Mouse (Mus musculus): ENCODE measurements around the gene Gm45717. TPM values are rescaled to one million over a fixed set of nuclear protein-coding genes. Genes with fewer than 3 reads are reported as not detected.

The Gm45717 gene
- total and polyA plus RNA-seq, 2 experiments from 2014 or later, result not detected

GRCm38 (mm10) chr7:140912293-140912692 lies 43.4 kb downstream of the Gm45717 start:
- no peak overlapping the region for H3K4me3 ChIP-seq (ENCODE audit: low read depth, low read length)
- no peak for TF ChIP-seq EP300 (IDR thresholded peaks at IDR 0.05; ENCODE audit: low read depth)
- no peak for TF ChIP-seq CTCF (IDR thresholded peaks at IDR 0.05; ENCODE audit: low read depth)
- ATAC-seq (ENCODE audit: insufficient read depth, low read depth) (no peak), DNase-seq (ENCODE audit: low spot score) (no peak)
- H3K9me3 ChIP-seq (replicated peaks; ENCODE audit: control insufficient read depth, low read length), result no peaks in the 10 kb centered on the region
- no peaks in the 10 kb centered on the region for H3K36me3 ChIP-seq (replicated peaks; ENCODE audit: control insufficient read depth, insufficient read depth, low read length)
- H3K9ac ChIP-seq (replicated peaks; ENCODE audit: low read depth, low read length), result no peak overlapping the region
- 41% methylated on average over 3 of the region's 3 CpGs for WGBS
- no peak overlapping the region for H3K27ac ChIP-seq (ENCODE audit: low read depth)
- no peaks in the 10 kb centered on the region for H3K27me3 ChIP-seq (ENCODE audit: control insufficient read depth, insufficient read depth, low read length)
- H3K4me2 ChIP-seq (ENCODE audit: low read depth, low read length), result no peak overlapping the region
- H3K4me1 ChIP-seq (ENCODE audit: control insufficient read depth, insufficient read depth), result no peaks in the 10 kb centered on the region

GRCm38 (mm10) chr7:140908634-140909107 lies 47.1 kb downstream of the Gm45717 start:
- H3K9ac ChIP-seq (replicated peaks; ENCODE audit: low read depth, low read length), result no peak overlapping the region; the same call in 1 of the 2 replicates
- peak; percentile 71 for ATAC-seq (ENCODE audit: insufficient read depth, low read depth)
- WGBS, result 1% methylated on average over 19 of the region's 19 CpGs

GRCm38 (mm10) chr7:140908181-140908580 lies 47.6 kb downstream of the Gm45717 start:
- H3K9ac ChIP-seq (replicated peaks; ENCODE audit: low read depth, low read length), result no peak overlapping the region
- DNase-seq (ENCODE audit: low spot score) (no peak), ATAC-seq (ENCODE audit: insufficient read depth, low read depth) (no peak)
- 54% methylated on average over 7 of the region's 7 CpGs for WGBS
- H3K4me2 ChIP-seq (ENCODE audit: low read depth, low read length), result no peak overlapping the region
- no peak overlapping the region for H3K27ac ChIP-seq (ENCODE audit: low read depth)
- H3K4me3 ChIP-seq (ENCODE audit: low read depth, low read length), result no peak overlapping the region
- H3K36me3 ChIP-seq (replicated peaks; ENCODE audit: control insufficient read depth, insufficient read depth, low read length), result no peaks in the 10 kb centered on the region
- H3K9me3 ChIP-seq (replicated peaks; ENCODE audit: control insufficient read depth, low read length), result no peaks in the 10 kb centered on the region
- H3K27me3 ChIP-seq (ENCODE audit: control insufficient read depth, insufficient read depth, low read length), result no peaks in the 10 kb centered on the region
- no peak for TF ChIP-seq CTCF (IDR thresholded peaks at IDR 0.05; ENCODE audit: low read depth)
- no peak for TF ChIP-seq EP300 (IDR thresholded peaks at IDR 0.05; ENCODE audit: low read depth)
- H3K4me1 ChIP-seq (ENCODE audit: control insufficient read depth, insufficient read depth), result no peaks in the 10 kb centered on the region

More at GRCm38 (mm10) chr7:140908634-140909107, 47.1 kb downstream of the Gm45717 start:
- H3K27me3 ChIP-seq (ENCODE audit: control insufficient read depth, insufficient read depth, low read length), result no peaks in the 10 kb centered on the region
- no peaks in the 10 kb centered on the region for H3K9me3 ChIP-seq (replicated peaks; ENCODE audit: control insufficient read depth, low read length)
- H3K4me2 ChIP-seq (ENCODE audit: low read depth, low read length), result peak overlapping the region; percentile 72
- no peak overlapping the region for H3K27ac ChIP-seq (ENCODE audit: low read depth)
- DNase-seq (ENCODE audit: low spot score), result peak; percentile 86
- no peaks in the 10 kb centered on the region for H3K36me3 ChIP-seq (replicated peaks; ENCODE audit: control insufficient read depth, insufficient read depth, low read length)
- TF ChIP-seq CTCF (IDR thresholded peaks at IDR 0.05; ENCODE audit: low read depth) (peak; percentile 87), EP300 (IDR thresholded peaks at IDR 0.05; ENCODE audit: low read depth) (no peak)
- H3K4me1 ChIP-seq (ENCODE audit: control insufficient read depth, insufficient read depth), result no peaks in the 10 kb centered on the region
- peak overlapping the region; percentile 40 for H3K4me3 ChIP-seq (ENCODE audit: low read depth, low read length)

GRCm38 (mm10) chr7:140907697-140908096 lies 48.0 kb downstream of the Gm45717 start:
- Histone ChIP-seq H3K9ac (replicated peaks; ENCODE audit: low read depth, low read length) (no peak overlapping the region), H3K27ac (ENCODE audit: low read depth) (no peak overlapping the region), H3K36me3 (replicated peaks; ENCODE audit: control insufficient read depth, insufficient read depth, low read length) (no peaks in the 10 kb centered on the region), H3K27me3 (ENCODE audit: control insufficient read depth, insufficient read depth, low read length) (no peaks in the 10 kb centered on the region), H3K9me3 (replicated peaks; ENCODE audit: control insufficient read depth, low read length) (no peaks in the 10 kb centered on the region), H3K4me2 (ENCODE audit: low read depth, low read length) (no peak overlapping the region), H3K4me3 (ENCODE audit: low read depth, low read length) (no peak overlapping the region), H3K4me1 (ENCODE audit: control insufficient read depth, insufficient read depth) (no peaks in the 10 kb centered on the region)
- no peak for TF ChIP-seq CTCF (IDR thresholded peaks at IDR 0.05; ENCODE audit: low read depth)
- TF ChIP-seq EP300 (IDR thresholded peaks at IDR 0.05; ENCODE audit: low read depth), result no peak
- WGBS, result 85% methylated on average over 7 of the region's 7 CpGs
- ATAC-seq (ENCODE audit: insufficient read depth, low read depth) (no peak), DNase-seq (ENCODE audit: low spot score) (no peak)

- H3K4me3 ChIP-seq (ENCODE audit: low read depth, low read length), result no peak overlapping the region
- H3K4me2 ChIP-seq (ENCODE audit: low read depth, low read length), result no peak overlapping the region
- WGBS, result 63% methylated on average over 13 of the region's 13 CpGs
- no peaks in the 10 kb centered on the region for H3K4me1 ChIP-seq (ENCODE audit: control insufficient read depth, insufficient read depth)
- ATAC-seq (ENCODE audit: insufficient read depth, low read depth) (no peak), DNase-seq (ENCODE audit: low spot score) (no peak)
- H3K9ac ChIP-seq (replicated peaks; ENCODE audit: low read depth, low read length), result no peak overlapping the region
- TF ChIP-seq EP300 (IDR thresholded peaks at IDR 0.05; ENCODE audit: low read depth) (no peak), CTCF (IDR thresholded peaks at IDR 0.05; ENCODE audit: low read depth) (no peak)
- no peaks in the 10 kb centered on the region for H3K36me3 ChIP-seq (replicated peaks; ENCODE audit: control insufficient read depth, insufficient read depth, low read length)
- H3K27ac ChIP-seq (ENCODE audit: low read depth), result no peak overlapping the region
- H3K9me3 ChIP-seq (replicated peaks; ENCODE audit: control insufficient read depth, low read length), result no peaks in the 10 kb centered on the region
- H3K27me3 ChIP-seq (ENCODE audit: control insufficient read depth, insufficient read depth, low read length), result no peaks in the 10 kb centered on the region
Observed at GRCm38 (mm10) chr7:140907131-140907530, 48.6 kb downstream of the Gm45717 start.

- Histone ChIP-seq H3K4me1 (ENCODE audit: control insufficient read depth, insufficient read depth) (peaks cover 7% of the 10 kb centered on the region), H3K9me3 (replicated peaks; ENCODE audit: control insufficient read depth, low read length) (no peaks in the 10 kb centered on the region), H3K4me2 (ENCODE audit: low read depth, low read length) (no peak overlapping the region), H3K36me3 (replicated peaks; ENCODE audit: control insufficient read depth, insufficient read depth, low read length) (no peaks in the 10 kb centered on the region), H3K4me3 (ENCODE audit: low read depth, low read length) (no peak overlapping the region), H3K27me3 (ENCODE audit: control insufficient read depth, insufficient read depth, low read length) (no peaks in the 10 kb centered on the region), H3K9ac (replicated peaks; ENCODE audit: low read depth, low read length) (no peak overlapping the region), H3K27ac (ENCODE audit: low read depth) (no peak overlapping the region)
- no peak for TF ChIP-seq CTCF (IDR thresholded peaks at IDR 0.05; ENCODE audit: low read depth)
- no peak for TF ChIP-seq EP300 (IDR thresholded peaks at IDR 0.05; ENCODE audit: low read depth)
- WGBS, result 42% methylated on average over 2 of the region's 2 CpGs
- no peak for ATAC-seq (ENCODE audit: insufficient read depth, low read depth)
- no peak for DNase-seq (ENCODE audit: low spot score)
Observed at GRCm38 (mm10) chr7:140905642-140906081, 50.1 kb downstream of the Gm45717 start.
